Mouse (Mus musculus): Measurements from ENCODE around the gene Topbp1. TPM values are rescaled to one million over a fixed set of nuclear protein-coding genes. Genes with fewer than 3 reads are reported as not detected.

The Topbp1 gene
- total RNA-seq, 2 experiments from 2014 or later, result 58.6 to 65.2 TPM

DNA sequence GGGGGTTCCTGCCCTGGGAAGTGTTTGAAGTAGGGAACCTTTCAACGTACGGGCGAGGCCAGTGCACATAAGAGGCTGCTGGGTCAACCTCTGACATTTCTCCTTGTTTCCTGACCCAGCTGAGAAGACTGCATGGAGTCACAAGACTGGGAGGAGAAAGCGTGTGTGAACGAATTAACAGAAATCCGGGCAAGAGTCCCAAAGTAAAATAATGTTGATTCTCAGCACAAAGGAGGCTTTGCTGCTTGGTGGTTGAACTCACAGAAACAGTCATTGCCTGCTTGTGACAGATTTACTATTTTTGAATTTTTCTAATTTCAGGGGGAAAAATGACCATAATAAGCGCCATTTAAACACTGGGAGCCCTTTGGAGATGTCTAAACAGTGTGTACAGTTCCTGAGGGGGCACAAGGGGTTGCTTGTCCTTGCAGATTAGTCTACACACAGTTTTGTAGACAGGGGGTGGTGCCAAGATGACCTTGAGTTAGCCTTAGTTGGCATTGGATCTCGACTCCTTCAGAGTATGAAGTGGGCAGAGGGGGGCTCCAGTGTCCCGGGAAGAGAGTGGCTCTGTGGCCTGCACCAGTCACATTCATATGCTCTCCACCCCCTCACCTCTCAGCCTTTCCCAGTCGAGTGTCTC lies 82.1 kb downstream of the Topbp1 start:
- no peak for DNase-seq

- no peak for DNase-seq
Measured at GRCm38 (mm10) chr9:103389261-103389660, 84.2 kb downstream of the Topbp1 start.

DNA sequence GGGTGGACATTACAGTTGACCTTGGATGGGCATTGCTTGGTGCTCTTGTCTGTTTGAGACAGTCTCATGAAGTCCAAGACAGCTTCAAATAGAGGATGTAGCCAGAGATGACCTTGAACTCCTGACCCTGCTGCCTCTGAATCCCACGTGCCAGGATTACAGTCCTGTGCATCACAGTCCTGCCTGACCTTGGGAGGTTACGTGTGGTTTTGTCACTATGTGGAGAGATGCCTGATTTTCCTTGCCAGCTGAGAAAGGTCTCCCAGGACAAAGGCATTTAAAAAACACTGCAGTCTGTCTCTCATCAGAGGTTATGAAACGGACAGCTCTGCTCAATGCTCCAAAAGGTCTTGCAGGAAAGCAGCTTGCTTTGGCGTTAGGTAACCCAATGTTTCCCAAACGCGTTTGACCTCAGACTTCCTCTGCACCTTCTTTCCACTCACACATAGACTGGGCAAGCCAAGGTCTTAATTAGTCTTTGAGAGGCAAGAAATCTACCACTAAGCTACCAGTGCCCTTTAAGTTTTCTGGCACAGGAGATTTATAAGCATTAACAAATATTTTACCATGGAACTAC lies 86.9 kb downstream of the Topbp1 start:
- no peak for DNase-seq

GRCm38 (mm10) chr9:103393256-103393655 lies 88.2 kb downstream of the Topbp1 start:
- no peak for DNase-seq

GRCm38 (mm10) chr9:103398509-103399157 lies 93.6 kb downstream of the Topbp1 start:
- peak; percentile 33 for DNase-seq

Other genes with a start within 250 kb of the Topbp1 start
- 1 to 10 TPM; 1.3 to 1.4 TPM for gene Rab6b, start 193.4 kb upstream of the Topbp1 start, total RNA-seq (2021)
- 10 to 100 TPM; 24.9 to 26.7 TPM for gene Srprb, start 103.1 kb upstream of the Topbp1 start, total RNA-seq (2021)
- 1 to 10 TPM; 4.9 to 6.7 TPM for gene Gm20425, start 74.9 kb upstream of the Topbp1 start, total RNA-seq (2021)
- gene Trf, start 74.8 kb upstream of the Topbp1 start, total RNA-seq (2021), result 10 to 100 TPM; 19.2 to 21.1 TPM
- under 1 TPM; 0.23 to 0.48 TPM for gene 1300017J02Rik, start 133 bp upstream of the Topbp1 start, total RNA-seq (2021)
- 100 to 1,000 TPM; 143 to 145 TPM for gene Cdv3, start 60.6 kb downstream of the Topbp1 start, total RNA-seq (2021)
- under 1 TPM; 0.38 to 0.88 TPM for gene Bfsp2, start 175.2 kb downstream of the Topbp1 start, total RNA-seq (2021)

All from heart, postnatal 4 days (tissue).